8 mouse cellular contexts compared by ENCODE assay signal in the genomic region with DNA sequence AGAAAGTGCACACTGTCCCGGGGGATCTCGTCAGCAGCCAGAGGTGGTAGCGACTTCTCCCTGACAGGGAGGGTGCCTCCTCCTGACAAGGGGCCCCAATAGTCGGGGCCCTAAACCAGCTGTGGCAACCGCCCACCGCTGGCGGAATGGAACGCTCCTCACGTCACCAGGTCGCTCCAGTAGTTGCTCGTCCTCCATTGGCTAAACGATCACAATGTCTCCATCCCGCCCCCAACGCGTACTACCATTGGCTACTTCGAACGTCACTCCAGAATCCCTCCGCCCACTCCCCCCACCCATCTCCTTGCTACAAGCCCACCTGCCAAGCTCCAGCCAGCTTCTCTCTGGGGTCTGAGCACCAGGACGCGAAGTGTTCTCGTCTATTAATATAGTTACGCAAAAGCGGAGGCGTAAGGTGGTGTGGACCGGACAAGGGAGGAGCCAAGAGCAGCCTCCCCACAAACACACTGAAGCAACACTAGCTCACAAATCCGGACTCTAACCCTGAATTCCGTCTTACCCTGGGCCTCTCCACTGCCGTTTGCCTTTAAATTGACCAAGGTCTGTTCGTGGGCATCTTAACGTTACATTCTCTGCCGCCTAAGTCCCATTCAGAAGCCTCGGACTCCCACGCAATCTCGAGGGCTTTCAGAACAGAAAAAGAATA. TPM values are rescaled to one million over a fixed set of nuclear protein-coding genes. Genes with fewer than 3 reads are reported as not detected.
DNase-seq lines count a peak whose midpoint lies in the region; ATAC-seq and TF ChIP-seq lines count a peak whose summit lies in the region.

A gene (minus strand): TSS at position 360 of the 667 bp plus-strand sequence.

- 14% methylated on average over 34 of the region's 34 CpGs for WGBS in forebrain, embryonic 15.5 days
- WGBS in lung, adult 2 months, result 21% methylated on average over 34 of the region's 34 CpGs

- H3K4me1 ChIP-seq in forebrain, embryonic 15.5 days, result peaks cover 22% of the 10 kb centered on the region; the same call in 1 of the 2 replicates
- no peaks in the 10 kb centered on the region for H3K4me1 ChIP-seq in lung, adult 2 months (ENCODE audit: control insufficient read depth, insufficient read depth, low read length)

- H3K4me2 ChIP-seq in forebrain, embryonic 15.5 days (replicated peaks), result peak within 1 kb of the TSS; percentile 47

- TF ChIP-seq CTCF in lung, adult 2 months (IDR thresholded peaks at IDR 0.05; ENCODE audit: insufficient read depth, low read length), result no peak

- intact Hi-C loops in heart, postnatal 25 days (cut with DNase I), result no loop called here

- DNase-seq in ES-CJ7 (ENCODE audit: low read depth, low spot score), result peak; percentile 90
- peak; percentile 80 for DNase-seq in cerebellum, adult 11 months
- peak; percentile 77 for DNase-seq in heart, postnatal 25 days (ENCODE audit: low spot score)
- DNase-seq in layer of hippocampus, adult 18-20 months (ENCODE audit: low spot score in 2 of 2), result peak; percentile 79 to 91
- peak; percentile 84 for DNase-seq in lung, adult 2 months
- peak; percentile 80 to 88 for DNase-seq in thymus, adult 18-20 months

- peak; percentile 99 for ATAC-seq in forebrain, embryonic 15.5 days (replicated peaks)
- ATAC-seq in neutrophil, adult 5-6 weeks (ENCODE audit: extremely low read depth, insufficient number of reproducible peaks, low FRiP score, poor library complexity, severe bottlenecking), result peak; percentile 99

- no peaks in the 10 kb centered on the region for H3K36me3 ChIP-seq in forebrain, embryonic 15.5 days

- H3K27ac ChIP-seq in forebrain, embryonic 15.5 days (replicated peaks), result peak within 1 kb of the TSS; percentile 65

- no peaks in the 10 kb centered on the region for H3K9me3 ChIP-seq in forebrain, embryonic 15.5 days

- H3K9ac ChIP-seq in forebrain, embryonic 15.5 days (replicated peaks), result peak within 1 kb of the TSS; percentile 56

- no peaks in the 10 kb centered on the region for H3K27me3 ChIP-seq in forebrain, embryonic 15.5 days

- peak within 1 kb of the TSS; percentile 71 for H3K4me3 ChIP-seq in forebrain, embryonic 15.5 days
- H3K4me3 ChIP-seq in lung, adult 2 months (replicated peaks; ENCODE audit: extremely low read depth, low read depth, low read length), result peak within 1 kb of the TSS; percentile 93

- peak; percentile 46; the same call in 1 of the 2 replicates for TF ChIP-seq POLR2A in lung, adult 2 months (IDR thresholded peaks at IDR 0.05; ENCODE audit: borderline replicate concordance, extremely low read depth, low read depth, low read length)

RNA-seq across cellular contexts. Expression of the gene that starts here (rescaled TPM):
- 7.6 and 9.7 TPM in 2 replicates for polyA plus RNA-seq in forebrain, embryonic 15.5 days (2015; fragmentation: Nextera tagmentation; extraction: Ambion mirVana)
- total RNA-seq in heart, postnatal 25 days (2021), result 10 to 100 TPM; 26.5 to 35.8 TPM
- 10 to 100 TPM; 36.9 to 38.5 TPM for total RNA-seq in layer of hippocampus, adult 18-20 months (2021)
- polyA plus RNA-seq in lung, adult 2 months (2012; rRNA removed), result 21.6 and 31.0 TPM in 2 replicates
- 39.3 and 42.4 TPM in 2 replicates for total RNA-seq in neutrophil, adult 5-6 weeks (2017)

Comparison
In these comparisons a context has a peak if more than half of its experiments do, and no peak if none do; other contexts are left out.
1. Peak in every context shown above with its lines: DNase-seq, ATAC-seq, H3K4me3 ChIP-seq and H3K27ac ChIP-seq.